Mouse (Mus musculus): Measurements from ENCODE around the gene 5330417C22Rik. TPM values are rescaled to one million over a fixed set of nuclear protein-coding genes. Genes with fewer than 3 reads are reported as not detected.

5330417C22Rik gene
- polyA plus RNA-seq, 1 experiment from 2014 or later = 0.17 TPM

- ATAC-seq (peak; percentile 80), DNase-seq (ENCODE audit: low read depth, low spot score) (peak; percentile 93)
- TF ChIP-seq CTCF (IDR thresholded peaks at IDR 0.05) = no peak
- ChIA-PET CTCF (interaction anchor here (0.9 to 3.5 kb wide), 8 partner anchors 10 to 139 kb away, joined by 3 to 21 read pairs (median 6); partner anchors contain the start of genes Sars and Tmem167b), POLR2A (interaction anchor here (0.6 to 4.7 kb wide), 9 partner anchors 9 to 347 kb away, joined by 3 to 61 read pairs (median 5); partner anchors contain the start of genes Celsr2 and Sars)
- no peaks in the 10 kb centered on the region for H3K27me3 ChIP-seq
- in situ Hi-C loops (cut with MboI; ENCODE audit: low pct_unique_long_range_greater_than_20kb) = no loop called here
Measured at GRCm38 (mm10) chr3:108423844-108424801, 112.2 kb downstream of the 5330417C22Rik start.

- in situ Hi-C loops (cut with MboI; ENCODE audit: low pct_unique_long_range_greater_than_20kb) = no loop called here
- ATAC-seq (no peak), DNase-seq (ENCODE audit: low read depth, low spot score) (no peak)
- CTCF ChIA-PET = interaction anchor here (1.3 to 3.5 kb wide), 4 partner anchors 10 to 140 kb away, joined by 3 to 21 read pairs (median 12); partner anchors contain the start of gene Tmem167b
- H3K27me3 ChIP-seq = no peaks in the 10 kb centered on the region
- POLR2A ChIA-PET = interaction anchor here (0.5 to 4.7 kb wide), 4 partner anchors 9 to 118 kb away, joined by 5 to 61 read pairs (median 28); partner anchors contain the start of genes Celsr2 and Sars
- TF ChIP-seq CTCF (IDR thresholded peaks at IDR 0.05) = no peak
Measured at GRCm38 (mm10) chr3:108423006-108423405, 113.3 kb downstream of the 5330417C22Rik start.

- in situ Hi-C loops (cut with MboI; ENCODE audit: low pct_unique_long_range_greater_than_20kb) = no loop called here
- TF ChIP-seq CTCF (IDR thresholded peaks at IDR 0.05) = no peak
- ChIA-PET CTCF (interaction anchor here (1.5 kb wide), 1 partner anchor 22 kb away, joined by 3 read pairs; no protein-coding TSS in a partner anchor), POLR2A (interaction anchor here (0.6 to 7.3 kb wide), 5 partner anchors 8 to 138 kb away, joined by 3 to 61 read pairs (median 4); partner anchors contain the start of gene Sars)
- peak; percentile 53 for ATAC-seq
- no peak for DNase-seq (ENCODE audit: low read depth, low spot score)
- H3K27me3 ChIP-seq = no peaks in the 10 kb centered on the region
Measured at GRCm38 (mm10) chr3:108415831-108416223, 120.5 kb downstream of the 5330417C22Rik start.

- DNase-seq (ENCODE audit: low read depth, low spot score) (no peak), ATAC-seq (no peak)
- no peak for TF ChIP-seq CTCF (IDR thresholded peaks at IDR 0.05)
- in situ Hi-C loops (cut with MboI; ENCODE audit: low pct_unique_long_range_greater_than_20kb) = no loop called here
- POLR2A ChIA-PET = interaction anchor here (0.8 to 7.3 kb wide), 5 partner anchors 9 to 30 kb away, joined by 3 to 61 read pairs (median 4); partner anchors contain the start of gene Sars
- H3K27me3 ChIP-seq = no peaks in the 10 kb centered on the region
- CTCF ChIA-PET = interaction anchor here (1.0 to 1.5 kb wide), 2 partner anchors 14 to 22 kb away, joined by 3 to 4 read pairs; no protein-coding TSS in a partner anchor
Measured at GRCm38 (mm10) chr3:108414857-108415830, 121.2 kb downstream of the 5330417C22Rik start, which contains the start of gene Celsr2. Celsr2 (minus strand) TSS chr3:108415552.

- POLR2A ChIA-PET = interaction anchor here (1.0 to 7.3 kb wide), 3 partner anchors 10 to 30 kb away, joined by 3 to 61 read pairs (median 10); partner anchors contain the start of gene Sars
- H3K27me3 ChIP-seq = no peaks in the 10 kb centered on the region
- DNase-seq (ENCODE audit: low read depth, low spot score) (no peak), ATAC-seq (no peak)
- CTCF ChIA-PET = interaction anchor here (1.0 kb wide), 1 partner anchor 12 kb away, joined by 3 read pairs; no protein-coding TSS in a partner anchor
- in situ Hi-C loops (cut with MboI; ENCODE audit: low pct_unique_long_range_greater_than_20kb) = no loop called here
- TF ChIP-seq CTCF (IDR thresholded peaks at IDR 0.05) = no peak
Measured at GRCm38 (mm10) chr3:108413634-108414360, 122.5 kb downstream of the 5330417C22Rik start.

- in situ Hi-C loops (cut with MboI; ENCODE audit: low pct_unique_long_range_greater_than_20kb) = no loop called here
- POLR2A ChIA-PET = interaction anchor here (1.0 to 7.3 kb wide), 6 partner anchors 9 to 33 kb away, joined by 3 to 61 read pairs (median 8); partner anchors contain the start of gene Sars
- TF ChIP-seq CTCF (IDR thresholded peaks at IDR 0.05) = no peak
- ATAC-seq (peak; percentile 47), DNase-seq (ENCODE audit: low read depth, low spot score) (peak; percentile 99)
- CTCF ChIA-PET = interaction anchor here (1.1 to 3.2 kb wide), 10 partner anchors 10 to 247 kb away, joined by 3 to 23 read pairs (median 6); partner anchors contain the start of genes Sars and Tmem167b
- H3K27me3 ChIP-seq = no peaks in the 10 kb centered on the region
Measured at GRCm38 (mm10) chr3:108411754-108412121, 124.6 kb downstream of the 5330417C22Rik start.

GRCm38 (mm10) chr3:108411026-108411753, 125.1 kb downstream of the 5330417C22Rik start:
- DNase-seq (ENCODE audit: low read depth, low spot score) (peak; percentile 81), ATAC-seq (peak; percentile 46)
- CTCF ChIA-PET = interaction anchor here (0.6 to 3.2 kb wide), 12 partner anchors 9 to 247 kb away, joined by 3 to 23 read pairs (median 4); partner anchors contain the start of genes Sars and Tmem167b
- in situ Hi-C loops (cut with MboI; ENCODE audit: low pct_unique_long_range_greater_than_20kb) = no loop called here
- H3K27me3 ChIP-seq = no peaks in the 10 kb centered on the region
- TF ChIP-seq CTCF (IDR thresholded peaks at IDR 0.05) = no peak
- POLR2A ChIA-PET = interaction anchor here (1.0 to 7.3 kb wide), 6 partner anchors 8 to 70 kb away, joined by 3 to 61 read pairs (median 5); partner anchors contain the start of gene Sars

- ChIA-PET CTCF (interaction anchor here (1.2 to 3.2 kb wide), 6 partner anchors 9 to 52 kb away, joined by 3 to 23 read pairs (median 8); partner anchors contain the start of gene Sars), POLR2A (interaction anchor here (1.2 to 7.3 kb wide), 3 partner anchors 14 to 71 kb away, joined by 3 to 61 read pairs (median 14); partner anchors contain the start of gene Sars)
- H3K27me3 ChIP-seq = no peaks in the 10 kb centered on the region
- in situ Hi-C loops (cut with MboI; ENCODE audit: low pct_unique_long_range_greater_than_20kb) = no loop called here
- TF ChIP-seq CTCF (IDR thresholded peaks at IDR 0.05) = no peak
- ATAC-seq (no peak), DNase-seq (ENCODE audit: low read depth, low spot score) (no peak)
Measured at GRCm38 (mm10) chr3:108410359-108410714, 126.0 kb downstream of the 5330417C22Rik start.
